Mouse (Mus musculus) CH12F3 (cell line): ENCODE measurements around the gene Rere.
"Not testable (repeated sequence)": the region's sequence is repeated elsewhere in the genome, so short reads cannot be mapped to it uniquely, and the experiment has no call there.

Experiments
- in situ Hi-C: fragments of 300-500 bp; cut with MboI; formaldehyde crosslinking; loops from 2 replicates; pipeline ENCODE4 v1.14.3; 2020; ENCODE audit warnings: low sequenced_read_pairs

Rere gene

DNA sequence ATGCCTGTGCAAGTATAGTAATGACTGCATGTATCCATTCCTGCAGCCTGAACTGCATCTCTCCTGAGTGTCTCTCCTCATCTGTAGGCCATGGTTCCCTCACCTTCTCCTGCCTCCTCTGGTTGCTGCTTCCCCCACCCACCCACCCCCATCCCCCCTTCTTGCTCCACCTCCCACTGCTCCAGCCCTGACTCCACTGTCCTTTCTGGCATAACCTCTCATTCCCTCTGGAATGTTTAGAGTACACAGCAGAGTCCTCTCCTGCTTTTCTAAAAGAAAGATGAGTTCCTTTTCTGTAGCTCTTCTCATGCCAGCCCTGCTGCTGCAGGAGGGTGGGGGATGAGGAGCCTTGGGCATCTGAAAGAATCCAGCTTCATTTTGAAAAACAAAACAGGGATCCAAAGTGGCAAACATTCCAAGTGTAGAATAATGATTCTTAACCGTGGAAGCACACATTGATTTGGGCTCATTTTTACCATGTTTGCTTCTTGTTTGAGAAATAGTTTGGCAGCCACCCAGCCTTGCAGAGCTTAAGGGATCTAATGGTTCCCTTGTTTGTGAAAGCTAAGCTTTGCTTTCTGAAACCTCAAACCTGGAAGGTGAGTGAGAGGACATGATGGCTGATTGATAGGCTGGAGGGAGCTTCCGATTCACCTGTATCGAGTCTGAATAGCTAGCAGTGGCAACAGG lies 255.5 kb downstream of the Rere start:
- in situ Hi-C loops, result no loop called here

DNA sequence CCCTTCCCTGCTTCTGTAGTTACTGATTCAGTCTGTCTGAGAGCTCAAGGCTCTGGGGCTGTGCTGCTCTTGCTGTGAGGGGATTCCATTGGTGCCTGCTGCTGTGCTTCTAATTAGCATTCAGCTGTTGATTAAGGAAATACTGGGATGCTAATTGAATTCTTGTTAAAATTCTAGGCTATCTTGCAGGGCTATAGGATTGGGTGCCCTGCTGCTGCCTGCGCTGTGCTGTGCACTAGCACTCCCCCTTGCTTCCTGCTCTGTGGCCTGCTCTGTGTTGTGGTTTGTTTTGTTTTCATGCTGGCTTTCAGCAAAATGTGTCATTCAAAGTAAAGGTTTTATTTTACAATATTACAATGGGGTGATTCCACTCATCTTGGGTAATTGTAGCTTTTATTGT lies 258.4 kb downstream of the Rere start:
- in situ Hi-C loops, result no loop called here

DNA sequence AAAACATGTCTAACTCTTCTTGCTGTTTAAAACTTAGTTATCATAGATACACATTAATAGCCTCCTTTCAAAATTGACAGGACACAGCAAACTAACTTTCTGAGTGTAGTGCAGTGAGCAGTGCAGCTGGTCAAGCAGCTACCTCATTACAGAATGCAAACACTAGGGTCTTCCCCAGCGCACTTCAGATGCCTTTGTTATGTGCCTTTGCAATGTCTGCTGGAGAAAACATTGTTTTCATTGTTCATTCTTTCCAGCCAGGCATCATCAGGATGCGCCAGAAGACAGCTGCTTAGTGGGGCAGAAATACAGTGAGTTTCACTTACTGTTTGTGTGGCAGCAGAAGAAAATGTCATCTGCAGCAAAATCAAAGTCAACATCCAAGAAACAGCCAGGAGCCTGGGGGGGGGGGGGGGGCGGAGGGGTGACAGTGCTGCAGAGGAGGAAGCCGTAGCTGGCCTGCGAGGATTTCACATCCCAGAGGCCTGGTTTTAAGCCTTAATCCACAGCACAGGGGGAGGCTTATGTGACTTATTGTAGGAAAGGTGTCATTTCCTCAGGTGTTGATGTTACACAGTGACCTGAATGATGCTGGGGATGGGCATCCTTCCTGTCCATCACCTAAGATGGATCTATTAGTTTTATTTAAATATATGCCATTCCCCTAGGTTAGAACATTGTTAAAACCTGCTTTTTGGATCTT lies 259.1 kb downstream of the Rere start:
- in situ Hi-C loops, result no loop called here

DNA sequence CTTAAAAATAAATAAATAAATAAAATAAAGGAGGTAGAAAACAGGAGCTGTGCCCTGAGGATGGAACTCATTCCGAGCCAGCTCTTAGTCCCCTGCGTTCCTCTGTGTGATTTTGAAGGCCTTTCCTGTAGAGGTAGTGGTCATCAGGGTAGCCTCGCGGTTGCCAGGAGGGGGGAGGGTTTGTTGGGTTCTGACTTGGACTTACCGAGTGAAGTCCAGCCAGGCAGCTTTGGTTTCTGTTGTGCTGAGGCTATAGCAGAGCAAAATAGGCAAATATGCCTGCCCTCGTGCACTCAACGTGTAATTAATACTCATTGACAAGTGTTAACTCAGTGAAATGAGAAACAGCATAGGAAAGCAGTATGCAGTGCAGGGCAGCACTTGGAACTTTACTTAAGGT lies 262.8 kb downstream of the Rere start:
- in situ Hi-C loops, result no loop called here

DNA sequence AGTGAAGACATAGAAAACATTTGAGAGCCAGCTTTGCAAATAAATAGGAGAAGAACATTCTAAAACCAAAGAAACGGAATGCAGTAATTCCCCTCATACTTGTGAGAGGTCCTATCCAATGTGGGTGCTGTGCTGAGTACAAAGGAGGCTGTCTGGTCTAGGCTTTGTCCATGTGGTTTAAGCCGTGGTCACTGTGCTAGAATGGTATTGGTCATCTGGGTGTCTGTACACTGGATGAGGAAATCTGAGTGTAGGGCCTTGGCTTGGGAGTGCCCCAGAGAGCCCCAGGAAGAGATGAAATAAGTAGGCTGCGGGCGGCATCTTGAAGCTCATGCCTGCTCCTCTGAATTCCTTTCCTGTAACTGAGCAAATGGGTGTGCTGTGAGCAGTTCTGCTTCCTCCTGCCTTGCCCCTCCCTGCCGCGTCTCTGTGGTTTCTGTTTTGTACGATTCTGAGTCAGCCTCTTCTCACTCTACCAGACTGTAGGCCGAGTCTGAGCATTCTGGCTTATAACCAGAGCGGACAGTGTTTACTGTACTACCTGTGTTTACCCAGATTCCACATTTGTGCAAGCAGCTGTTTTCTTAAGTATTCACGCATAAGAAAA lies 263.3 kb downstream of the Rere start:
- in situ Hi-C loops, result no loop called here

DNA sequence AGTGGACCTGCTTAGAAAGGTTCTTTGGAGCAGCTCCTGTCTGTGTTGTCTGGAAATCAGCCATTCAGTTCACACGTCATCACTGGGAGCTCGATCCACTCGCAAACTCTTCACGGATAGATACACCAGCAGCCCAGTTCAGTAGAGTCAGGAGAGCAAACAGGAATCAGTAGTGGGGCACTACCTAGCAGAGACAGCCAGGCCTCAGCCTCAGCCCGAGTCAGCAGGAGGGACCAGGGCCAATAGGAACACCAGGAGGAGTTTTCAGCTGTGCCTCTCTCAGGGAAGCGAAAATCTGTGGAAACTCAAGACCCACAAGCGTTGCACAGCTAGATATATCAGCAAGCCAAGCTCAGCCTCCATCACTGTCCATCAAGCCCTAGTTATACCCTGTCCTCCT lies 264.3 kb downstream of the Rere start:
- in situ Hi-C loops, result no loop called here

DNA sequence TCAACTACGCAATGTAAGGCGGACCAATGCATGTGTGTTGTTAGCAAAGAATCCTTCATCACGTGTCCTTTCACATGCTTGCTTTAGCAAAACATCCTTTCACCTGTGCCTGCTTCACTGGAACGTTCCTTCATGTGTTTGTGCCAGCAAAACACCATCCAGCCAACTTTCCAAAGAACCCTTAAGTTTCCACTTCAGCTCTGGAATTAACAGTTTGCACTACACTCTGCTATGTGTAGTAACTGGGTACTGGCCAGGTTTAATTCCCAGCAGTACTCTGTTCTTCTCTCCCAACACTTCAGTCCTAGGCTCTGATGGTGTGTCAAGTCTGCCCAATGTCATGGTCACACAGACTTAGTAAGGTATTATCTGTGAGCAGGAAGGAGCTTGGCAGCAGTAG lies 264.9 kb downstream of the Rere start:
- in situ Hi-C loops, result not testable (repeated sequence)

DNA sequence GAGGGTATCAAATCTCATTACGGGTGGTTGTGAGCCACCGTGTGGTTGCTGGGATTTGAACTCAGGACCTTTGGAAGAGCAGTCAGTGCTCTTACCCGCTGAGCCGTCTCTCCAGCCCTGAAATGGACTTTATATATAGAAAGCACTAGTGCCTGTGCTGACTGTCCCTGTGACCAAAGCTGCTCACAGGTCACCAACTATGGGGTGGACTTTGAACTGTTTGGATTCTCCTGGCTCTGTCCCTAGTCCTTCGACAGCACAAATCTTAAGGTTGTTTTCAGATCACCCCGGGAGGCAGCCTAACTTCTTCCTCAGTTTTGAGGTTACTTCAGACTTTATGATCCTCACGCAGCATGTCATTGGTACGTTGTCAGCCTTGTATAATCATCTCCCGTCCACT lies 267.9 kb downstream of the Rere start:
- in situ Hi-C loops, result no loop called here

DNA sequence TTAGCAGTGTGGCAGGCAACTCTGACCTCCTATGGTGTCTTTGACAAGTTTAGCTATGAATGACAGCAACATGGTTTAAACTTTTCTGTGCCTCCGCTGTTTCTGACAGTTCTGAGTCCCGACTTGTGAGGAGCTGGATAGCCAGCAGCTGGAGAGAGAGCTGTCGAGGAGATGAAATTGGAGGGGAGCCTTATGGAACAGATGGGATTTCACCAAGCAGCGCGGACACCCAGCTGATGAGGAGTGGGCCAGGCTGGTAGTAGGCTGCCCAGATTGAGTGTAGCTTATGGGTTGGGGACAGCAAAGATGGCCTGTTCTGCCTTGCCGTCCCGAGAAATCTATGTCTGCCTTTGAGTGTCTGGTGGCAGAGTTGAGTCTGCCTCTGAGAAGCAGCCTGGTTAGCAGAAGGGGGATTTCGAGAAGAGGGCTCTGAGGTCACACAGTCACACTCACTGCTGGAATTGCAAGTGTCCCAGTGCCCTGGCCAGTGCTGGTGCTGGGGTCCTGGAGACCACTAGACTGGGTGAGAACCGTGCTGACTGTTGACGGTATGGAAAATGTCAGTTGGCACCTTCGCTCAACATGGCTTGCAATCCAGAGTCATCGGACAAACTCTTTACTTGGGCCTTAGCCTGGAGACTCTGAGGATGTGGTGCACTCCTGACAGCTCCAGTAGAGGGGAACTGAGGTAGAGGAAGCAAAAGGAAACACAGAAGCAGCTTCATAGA lies 268.7 kb downstream of the Rere start:
- in situ Hi-C loops, result no loop called here

DNA sequence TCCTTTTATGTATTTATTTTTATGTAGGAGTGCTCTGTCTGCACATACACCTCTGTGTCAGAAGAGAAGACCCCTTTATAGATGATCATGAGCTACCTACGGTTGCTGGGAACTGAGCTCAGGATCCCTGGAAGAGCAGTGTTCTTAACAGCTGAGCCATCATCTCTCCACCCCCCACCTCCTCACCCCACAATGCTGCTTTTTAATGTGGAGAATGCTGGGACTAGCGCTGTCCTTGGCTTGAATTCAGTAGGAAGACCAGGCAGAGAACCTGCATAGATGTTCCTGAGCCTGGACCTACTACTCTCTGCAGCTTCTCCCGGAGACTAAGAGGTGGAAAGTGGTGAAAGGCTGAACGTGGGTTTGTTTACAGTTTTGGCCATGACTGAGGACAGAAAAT lies 269.9 kb downstream of the Rere start:
- in situ Hi-C loops, result no loop called here

DNA sequence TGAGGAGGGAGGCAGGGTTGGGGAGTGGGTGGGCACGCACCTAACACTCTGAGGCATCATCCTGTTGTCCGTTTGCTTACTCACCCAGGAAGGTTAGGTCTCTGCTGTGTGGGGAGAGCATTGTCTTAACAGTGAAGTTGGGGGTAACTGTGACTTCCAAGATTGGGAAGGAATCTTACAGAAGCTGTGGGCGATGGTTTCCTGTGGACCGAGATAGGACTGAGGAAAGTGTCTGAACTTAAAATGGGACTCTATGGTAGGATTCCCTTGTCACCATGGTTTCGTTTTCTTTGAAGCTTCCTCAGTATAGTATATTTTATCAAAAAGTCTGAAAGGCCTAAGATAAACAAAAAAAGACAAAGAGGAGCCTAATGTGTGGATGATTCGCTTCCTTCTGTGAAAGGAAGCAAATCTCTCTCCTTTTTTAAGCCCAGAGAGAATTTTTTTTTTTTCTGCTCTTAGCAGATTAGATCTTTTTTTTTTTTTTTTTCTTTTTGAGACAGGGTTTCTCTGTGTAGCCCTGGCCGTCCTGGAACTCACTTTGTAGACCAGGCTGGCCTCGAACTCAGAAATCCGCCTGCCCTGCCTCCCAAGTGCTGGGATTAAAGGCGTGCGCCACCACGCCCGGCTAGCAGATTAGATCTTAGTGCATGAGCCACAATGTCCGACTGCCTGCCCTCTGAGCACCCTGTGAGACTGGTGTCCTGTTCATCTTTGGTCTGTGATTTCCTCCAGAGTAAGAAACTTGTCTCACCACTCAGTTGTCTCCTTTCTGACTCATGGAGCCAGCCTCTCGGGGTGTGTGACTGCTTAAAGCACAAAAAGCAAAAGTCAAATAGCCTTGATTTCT lies 271.5 kb downstream of the Rere start:
- in situ Hi-C loops, result no loop called here

DNA sequence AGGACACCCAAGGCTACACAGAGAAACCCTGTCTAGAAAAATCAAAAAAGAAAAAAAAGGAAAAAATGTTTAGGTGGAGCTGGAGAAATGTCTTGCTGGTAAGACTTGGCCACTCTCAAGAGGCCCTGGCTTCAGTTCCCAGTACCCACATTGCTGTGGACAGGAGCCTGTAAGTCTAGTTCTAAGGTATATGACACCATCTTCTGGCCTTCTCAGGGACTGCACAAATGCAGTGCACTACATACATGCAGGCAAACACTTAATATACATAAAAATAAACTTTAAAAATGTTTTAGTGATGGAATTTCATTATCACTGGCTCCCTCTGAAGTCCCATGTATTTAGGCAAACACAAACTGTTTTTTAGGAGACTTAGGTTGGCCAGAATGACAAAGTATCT lies 274.3 kb downstream of the Rere start:
- in situ Hi-C loops, result no loop called here

DNA sequence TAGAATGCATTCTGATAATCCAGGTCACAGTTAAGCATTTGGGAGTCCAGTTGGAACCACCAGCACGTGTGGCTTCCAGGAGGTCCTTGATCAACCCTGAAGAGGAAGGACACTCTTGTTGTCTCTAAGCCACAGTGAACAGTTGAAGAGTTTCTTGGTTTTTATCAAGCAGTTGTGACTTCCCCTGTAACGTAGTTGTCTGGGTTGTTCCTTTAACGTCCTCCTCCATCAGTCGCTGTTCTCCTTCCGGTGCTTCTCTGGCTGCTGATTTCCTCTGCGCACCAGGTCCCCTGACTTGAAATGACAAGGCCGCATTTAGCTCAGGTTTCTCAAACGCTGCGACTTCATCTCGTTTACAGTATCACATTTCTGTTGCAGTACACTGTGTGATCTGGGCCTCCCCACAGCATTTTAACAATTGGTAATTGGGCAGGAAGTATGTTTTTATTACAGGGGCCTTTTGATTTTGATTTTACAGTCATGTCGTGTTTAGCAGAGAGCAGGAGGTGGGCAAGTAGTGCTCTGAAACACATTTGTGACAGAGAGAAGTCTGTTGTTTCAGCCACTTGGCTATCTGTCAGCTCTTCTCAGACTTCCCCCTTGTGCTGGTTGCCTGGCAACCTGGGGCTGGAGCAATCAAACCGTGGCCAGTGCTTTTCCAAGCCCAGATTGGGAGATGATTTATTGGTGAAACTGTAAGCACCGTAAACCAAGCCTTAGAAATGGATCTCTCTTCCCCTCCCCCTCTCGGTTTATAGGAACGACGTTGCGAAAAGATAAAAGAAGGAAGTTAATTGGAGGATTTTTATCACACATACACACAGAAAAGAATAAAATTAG lies 275.2 kb downstream of the Rere start:
- in situ Hi-C loops, result no loop called here

DNA sequence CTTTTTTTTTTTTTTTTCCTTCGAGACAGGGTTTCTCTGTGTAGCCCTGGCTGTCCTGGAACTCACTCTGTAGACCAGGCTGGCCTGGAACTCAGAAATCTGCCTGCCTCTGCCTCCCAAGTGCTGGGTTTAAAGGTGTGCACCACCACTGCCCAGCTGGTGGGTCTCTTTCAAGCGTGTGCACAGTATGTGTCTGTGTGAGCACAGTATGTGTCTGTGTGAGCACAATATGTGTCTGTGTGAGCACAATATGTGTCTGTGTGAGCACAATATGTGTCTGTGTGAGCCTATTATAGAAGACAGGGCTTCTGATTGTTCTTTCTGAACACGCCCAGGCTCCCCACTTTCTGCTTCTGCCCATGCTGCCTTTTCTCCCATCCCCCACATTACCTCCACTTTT lies 275.8 kb downstream of the Rere start:
- in situ Hi-C loops, result not testable (repeated sequence)

DNA sequence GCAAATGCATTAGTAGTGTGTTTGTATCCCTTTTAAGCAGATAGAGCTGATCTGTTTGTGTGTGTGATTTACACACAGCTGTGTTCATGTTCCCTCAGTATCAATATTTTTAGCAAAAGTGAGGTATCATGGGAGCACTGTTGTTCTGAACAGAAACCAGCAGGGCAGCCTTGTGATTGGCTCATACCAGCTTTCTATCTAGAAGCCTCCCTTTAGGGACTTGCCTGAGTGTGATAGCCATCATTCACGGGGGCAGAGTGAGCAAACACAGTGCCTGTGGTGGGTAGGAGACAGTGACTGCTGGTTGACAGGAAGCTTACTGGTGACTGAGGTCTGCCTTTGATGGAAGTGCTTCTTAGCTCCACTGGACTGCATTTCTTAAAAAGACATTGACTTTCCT lies 276.5 kb downstream of the Rere start:
- in situ Hi-C loops, result no loop called here

DNA sequence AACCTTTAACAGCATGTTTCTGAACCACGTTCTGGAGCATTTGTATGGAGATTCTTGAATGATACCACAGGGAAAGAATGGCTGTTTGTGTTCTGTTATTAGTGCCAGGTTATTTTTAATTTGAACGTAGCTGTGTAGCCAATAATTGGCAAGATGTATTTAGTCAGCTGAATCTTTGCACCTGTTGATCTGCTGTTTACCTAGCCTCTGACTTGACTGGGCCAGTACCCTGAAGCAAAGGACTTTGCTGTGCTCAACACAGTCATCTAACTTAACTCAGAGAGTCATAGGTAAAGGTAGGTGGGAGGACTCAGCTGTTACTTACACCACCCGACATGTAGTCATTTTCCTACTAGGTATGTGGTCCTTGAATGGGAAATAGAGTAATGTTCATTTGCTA lies 278.1 kb downstream of the Rere start:
- in situ Hi-C loops, result no loop called here

DNA sequence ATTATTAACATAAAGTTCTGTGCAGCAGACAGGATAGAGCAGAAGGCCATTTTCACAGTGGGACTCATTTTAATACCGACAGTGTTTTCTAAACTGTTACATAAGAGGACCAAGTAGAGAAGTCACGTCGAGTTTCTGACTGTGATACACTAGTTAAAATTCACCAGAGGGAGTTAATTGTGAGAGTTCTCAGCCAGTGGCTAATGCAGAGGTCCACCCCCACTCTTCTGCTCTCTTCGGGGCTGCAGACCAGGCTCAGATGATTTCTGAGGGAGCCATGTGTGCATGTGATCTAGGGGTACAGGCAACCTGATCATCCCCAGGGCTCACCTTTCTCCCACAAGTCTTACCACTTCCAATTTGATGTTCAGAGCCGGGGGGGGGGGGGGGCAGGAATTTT lies 281.8 kb downstream of the Rere start:
- in situ Hi-C loops, result no loop called here

DNA sequence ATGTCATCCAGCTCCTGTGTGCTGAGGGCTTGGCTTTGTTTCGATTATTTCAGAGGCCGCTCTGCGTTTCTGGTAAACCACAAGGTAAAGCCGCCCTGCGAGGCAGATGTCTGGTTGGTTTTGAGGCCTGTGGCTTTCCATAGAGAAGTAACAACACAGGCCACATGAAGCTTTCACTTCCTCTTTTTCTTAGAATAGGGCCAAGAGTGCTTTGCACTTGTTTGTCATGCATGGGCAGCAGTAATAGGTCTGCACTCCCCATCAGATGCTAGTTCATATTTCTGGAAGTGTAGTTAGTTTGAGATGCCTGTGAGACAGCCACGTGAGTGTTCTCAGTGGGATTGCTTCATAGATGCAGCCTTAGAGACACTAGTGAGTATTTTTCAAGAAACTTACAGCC lies 284.7 kb downstream of the Rere start:
- in situ Hi-C loops, result no loop called here

DNA sequence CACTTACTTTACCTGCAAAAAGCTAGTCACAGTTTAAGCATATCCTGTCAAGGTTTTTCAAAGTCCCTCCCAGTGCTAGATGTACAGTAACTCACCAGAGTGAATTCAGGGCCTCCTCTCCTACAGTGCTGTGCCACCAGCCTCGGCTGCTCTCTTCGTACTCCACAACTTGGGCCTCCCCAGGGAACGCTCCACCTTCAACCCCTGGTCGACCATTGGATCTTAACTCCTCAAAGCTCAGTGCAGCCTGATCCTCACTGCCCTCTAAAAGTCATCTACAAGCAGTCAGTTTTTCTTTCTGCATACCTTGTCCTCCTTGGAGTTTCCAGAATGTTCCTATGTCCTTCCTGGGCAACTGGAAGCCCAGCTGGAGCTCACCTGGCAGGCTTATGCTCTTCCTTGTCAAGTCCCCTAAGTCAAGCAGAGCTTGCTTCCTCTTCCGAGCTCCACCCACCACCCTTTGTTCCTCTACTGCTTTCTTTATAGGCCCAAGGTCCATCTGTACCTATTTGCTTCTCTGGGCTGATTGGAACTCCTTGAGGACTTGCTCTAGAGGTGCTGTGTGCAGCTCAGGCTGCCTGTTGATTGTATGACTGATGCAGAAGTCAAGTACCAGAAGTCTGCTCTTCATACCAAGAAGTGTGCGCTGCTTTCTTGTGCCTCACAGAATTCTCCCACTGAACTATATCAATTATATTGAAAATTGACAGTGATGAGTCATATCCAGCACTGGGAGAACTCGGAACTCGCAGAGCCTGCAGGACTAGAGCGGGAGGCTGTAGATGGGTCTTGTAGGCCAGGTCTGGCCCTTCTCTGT lies 287.1 kb downstream of the Rere start:
- in situ Hi-C loops, result no loop called here
